Mouse (Mus musculus): ENCODE data around the gene Axin1.

GRCm38 (mm10) chr17:26202737-26203136, 64.2 kb downstream of the Axin1 start, which contains the start of gene Rgs11:
- TF ChIP-seq CTCF (conservative IDR thresholded peaks at IDR 0.05 in 1 of 2, IDR thresholded peaks at IDR 0.05 in 1 of 2; ENCODE audit: low read depth in 2 of 2, low read length in 2 of 2) = no peak
- TF ChIP-seq POLR2A (IDR thresholded peaks at IDR 0.05; ENCODE audit: low read depth, low read length) = no peak
- no peak for TF ChIP-seq CHD1 (IDR thresholded peaks at IDR 0.05; ENCODE audit: low read depth, low read length)
- no peak for TF ChIP-seq BHLHE40 (IDR thresholded peaks at IDR 0.05; ENCODE audit: low read depth, low read length)
- no peak for TF ChIP-seq MAFK (IDR thresholded peaks at IDR 0.05; ENCODE audit: insufficient replicate concordance, low read length)
- no peak for TF ChIP-seq TCF12 (IDR thresholded peaks at IDR 0.05; ENCODE audit: low read depth, low read length)
- no peak for TF ChIP-seq RCOR1 (conservative IDR thresholded peaks at IDR 0.05; ENCODE audit: low read depth, low read length)
- no peak for TF ChIP-seq ETS1 (conservative IDR thresholded peaks at IDR 0.05; ENCODE audit: low read depth, low read length)
- TF ChIP-seq MYC (IDR thresholded peaks at IDR 0.05; ENCODE audit: low read depth, low read length) = no peak
- no peak for TF ChIP-seq HCFC1 (IDR thresholded peaks at IDR 0.05; ENCODE audit: low read depth, low read length)
- TF ChIP-seq MAZ (IDR thresholded peaks at IDR 0.05; ENCODE audit: low read depth, low read length) = 0 out of 2 replicates have a peak, but pooled peaks have one; percentile 17
- no peak for TF ChIP-seq TBP (conservative IDR thresholded peaks at IDR 0.05; ENCODE audit: low read depth, low read length)

Data from CH12.LX (cell line).